Mouse (Mus musculus): ENCODE data around the gene Eif2s3y.

Eif2s3y gene

GRCm38 (mm10) chrY:1009882-1010751, at the start of gene Eif2s3y:
Gene Eif2s3y, plus strand, starts transcription at chrY:1010543.
- POLR2A ChIA-PET: interaction anchor here in 2 of 4 experiments (0.6 to 1.7 kb wide), 3 partner anchors 12 to 230 kb away, joined by 3 to 8 read pairs (median 3); no protein-coding TSS in a partner anchor
- CTCF ChIA-PET: no interaction called here

All from embryonic stem cell, embryonic (primary cell).